Mouse (Mus musculus): ENCODE data around the gene Adarb1. TPM values are rescaled to one million over a fixed set of nuclear protein-coding genes. Genes with fewer than 3 reads are reported as not detected.
A peak's percentile ranks its signal among the peaks of the same experiment; 100 is the strongest.

Gene Adarb1
- polyA plus RNA-seq, 1 experiment = 22.4 TPM

- no peak for TF ChIP-seq CTCF (IDR thresholded peaks at IDR 0.05; ENCODE audit: borderline replicate concordance, extremely low read depth, insufficient read depth, insufficient read length)
- no peak for TF ChIP-seq POLR2A (IDR thresholded peaks at IDR 0.05; ENCODE audit: borderline replicate concordance, extremely low read depth, insufficient read depth, insufficient read length, poor library complexity, severe bottlenecking)
- DNase-seq (ENCODE audit: low read depth) = peak; percentile 23
These were observed 16.5 kb upstream of the Adarb1 start for GRCm38 (mm10) chr10:77434457-77435151.

- DNase-seq (ENCODE audit: low read depth) = no peak
- TF ChIP-seq POLR2A (IDR thresholded peaks at IDR 0.05; ENCODE audit: borderline replicate concordance, extremely low read depth, insufficient read depth, insufficient read length, poor library complexity, severe bottlenecking) = no peak
- no peak for TF ChIP-seq CTCF (IDR thresholded peaks at IDR 0.05; ENCODE audit: borderline replicate concordance, extremely low read depth, insufficient read depth, insufficient read length)
These were observed 16.0 kb upstream of the Adarb1 start for GRCm38 (mm10) chr10:77434076-77434456.

- no peak for DNase-seq (ENCODE audit: low read depth)
- TF ChIP-seq POLR2A (IDR thresholded peaks at IDR 0.05; ENCODE audit: borderline replicate concordance, extremely low read depth, insufficient read depth, insufficient read length, poor library complexity, severe bottlenecking) (no peak), CTCF (IDR thresholded peaks at IDR 0.05; ENCODE audit: borderline replicate concordance, extremely low read depth, insufficient read depth, insufficient read length) (no peak)
These were observed 12.7 kb upstream of the Adarb1 start for GRCm38 (mm10) chr10:77430771-77431170.

GRCm38 (mm10) chr10:77429921-77430320 lies 11.9 kb upstream of the Adarb1 start:
- no peak for DNase-seq (ENCODE audit: low read depth)
- TF ChIP-seq POLR2A (IDR thresholded peaks at IDR 0.05; ENCODE audit: borderline replicate concordance, extremely low read depth, insufficient read depth, insufficient read length, poor library complexity, severe bottlenecking) (no peak), CTCF (IDR thresholded peaks at IDR 0.05; ENCODE audit: borderline replicate concordance, extremely low read depth, insufficient read depth, insufficient read length) (no peak)

- TF ChIP-seq CTCF (IDR thresholded peaks at IDR 0.05; ENCODE audit: borderline replicate concordance, extremely low read depth, insufficient read depth, insufficient read length) = no peak
- no peak for TF ChIP-seq POLR2A (IDR thresholded peaks at IDR 0.05; ENCODE audit: borderline replicate concordance, extremely low read depth, insufficient read depth, insufficient read length, poor library complexity, severe bottlenecking)
- DNase-seq (ENCODE audit: low read depth) = no peak
These were observed 9.5 kb upstream of the Adarb1 start for GRCm38 (mm10) chr10:77427610-77428009.

GRCm38 (mm10) chr10:77420190-77420589 lies 2.1 kb upstream of the Adarb1 start:
- DNase-seq (ENCODE audit: low read depth) = no peak
- TF ChIP-seq CTCF (IDR thresholded peaks at IDR 0.05; ENCODE audit: borderline replicate concordance, extremely low read depth, insufficient read depth, insufficient read length) (no peak), POLR2A (IDR thresholded peaks at IDR 0.05; ENCODE audit: borderline replicate concordance, extremely low read depth, insufficient read depth, insufficient read length, poor library complexity, severe bottlenecking) (no peak)

- TF ChIP-seq CTCF (IDR thresholded peaks at IDR 0.05; ENCODE audit: borderline replicate concordance, extremely low read depth, insufficient read depth, insufficient read length) (no peak), POLR2A (IDR thresholded peaks at IDR 0.05; ENCODE audit: borderline replicate concordance, extremely low read depth, insufficient read depth, insufficient read length, poor library complexity, severe bottlenecking) (no peak)
- DNase-seq (ENCODE audit: low read depth) = peak; percentile 33
These were observed 599 bp downstream of the Adarb1 start for GRCm38 (mm10) chr10:77417240-77418102.

GRCm38 (mm10) chr10:77416666-77417239 lies 1.3 kb downstream of the Adarb1 start:
- TF ChIP-seq CTCF (IDR thresholded peaks at IDR 0.05; ENCODE audit: borderline replicate concordance, extremely low read depth, insufficient read depth, insufficient read length) = no peak
- no peak for TF ChIP-seq POLR2A (IDR thresholded peaks at IDR 0.05; ENCODE audit: borderline replicate concordance, extremely low read depth, insufficient read depth, insufficient read length, poor library complexity, severe bottlenecking)
- peak; percentile 10 for DNase-seq (ENCODE audit: low read depth)

GRCm38 (mm10) chr10:77415867-77416266 lies 2.2 kb downstream of the Adarb1 start:
- TF ChIP-seq CTCF (IDR thresholded peaks at IDR 0.05; ENCODE audit: borderline replicate concordance, extremely low read depth, insufficient read depth, insufficient read length) (no peak), POLR2A (IDR thresholded peaks at IDR 0.05; ENCODE audit: borderline replicate concordance, extremely low read depth, insufficient read depth, insufficient read length, poor library complexity, severe bottlenecking) (no peak)
- DNase-seq (ENCODE audit: low read depth) = no peak

- DNase-seq (ENCODE audit: low read depth) = no peak
- TF ChIP-seq CTCF (IDR thresholded peaks at IDR 0.05; ENCODE audit: borderline replicate concordance, extremely low read depth, insufficient read depth, insufficient read length) (no peak), POLR2A (IDR thresholded peaks at IDR 0.05; ENCODE audit: borderline replicate concordance, extremely low read depth, insufficient read depth, insufficient read length, poor library complexity, severe bottlenecking) (no peak)
These were observed 4.3 kb downstream of the Adarb1 start for GRCm38 (mm10) chr10:77413791-77414190.

- no peak for DNase-seq (ENCODE audit: low read depth)
- no peak for TF ChIP-seq POLR2A (IDR thresholded peaks at IDR 0.05; ENCODE audit: borderline replicate concordance, extremely low read depth, insufficient read depth, insufficient read length, poor library complexity, severe bottlenecking)
- no peak for TF ChIP-seq CTCF (IDR thresholded peaks at IDR 0.05; ENCODE audit: borderline replicate concordance, extremely low read depth, insufficient read depth, insufficient read length)
These were observed 8.9 kb downstream of the Adarb1 start for GRCm38 (mm10) chr10:77409154-77409553.

All from brain, embryonic 14.5 days (tissue).